Mouse (Mus musculus) right cerebral cortex, adult 18-20 months (tissue): ENCODE data around the gene Slc16a4.
A peak's percentile ranks its signal among the peaks of the same experiment; 100 is the strongest.

Experiments
- DNase-seq: peaks from one replicate; pipeline ENCODE4 v3.0.0; 2022; ENCODE audit warnings: mixed read lengths

Slc16a4 gene

DNA sequence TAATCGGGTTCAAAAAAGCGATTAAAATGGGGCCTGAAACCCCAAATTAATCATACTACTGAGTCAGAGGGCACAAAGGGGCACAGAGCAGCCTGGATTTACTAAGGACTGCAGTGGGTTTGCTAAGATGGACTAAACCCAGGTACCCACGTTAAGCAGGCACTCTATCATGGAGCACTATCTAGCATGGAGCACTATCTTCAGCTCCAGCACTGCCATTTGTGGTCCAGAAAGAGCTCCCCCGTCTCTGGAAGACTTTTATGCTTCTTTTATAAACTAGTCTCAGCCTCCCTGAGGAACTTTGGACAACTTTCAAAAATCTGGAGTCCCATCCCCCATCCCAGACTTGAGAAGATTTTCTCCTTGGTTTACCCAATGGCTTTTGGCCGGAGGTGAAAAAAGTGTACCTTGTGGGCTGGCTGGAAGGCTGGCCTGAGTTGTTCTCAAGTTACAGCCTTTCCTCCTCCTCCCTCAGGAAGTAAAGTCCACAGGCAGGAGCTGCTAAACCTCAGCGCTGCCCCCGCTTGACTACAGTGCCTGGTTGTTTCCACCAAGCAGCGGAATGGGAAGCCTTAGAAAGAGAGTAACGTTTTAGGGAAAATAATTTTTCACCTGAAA, at the start of gene Slc16a4:
Gene Slc16a4, plus strand, starts transcription at position 467 of the 618 bp plus-strand sequence.
- no peak for DNase-seq

DNA sequence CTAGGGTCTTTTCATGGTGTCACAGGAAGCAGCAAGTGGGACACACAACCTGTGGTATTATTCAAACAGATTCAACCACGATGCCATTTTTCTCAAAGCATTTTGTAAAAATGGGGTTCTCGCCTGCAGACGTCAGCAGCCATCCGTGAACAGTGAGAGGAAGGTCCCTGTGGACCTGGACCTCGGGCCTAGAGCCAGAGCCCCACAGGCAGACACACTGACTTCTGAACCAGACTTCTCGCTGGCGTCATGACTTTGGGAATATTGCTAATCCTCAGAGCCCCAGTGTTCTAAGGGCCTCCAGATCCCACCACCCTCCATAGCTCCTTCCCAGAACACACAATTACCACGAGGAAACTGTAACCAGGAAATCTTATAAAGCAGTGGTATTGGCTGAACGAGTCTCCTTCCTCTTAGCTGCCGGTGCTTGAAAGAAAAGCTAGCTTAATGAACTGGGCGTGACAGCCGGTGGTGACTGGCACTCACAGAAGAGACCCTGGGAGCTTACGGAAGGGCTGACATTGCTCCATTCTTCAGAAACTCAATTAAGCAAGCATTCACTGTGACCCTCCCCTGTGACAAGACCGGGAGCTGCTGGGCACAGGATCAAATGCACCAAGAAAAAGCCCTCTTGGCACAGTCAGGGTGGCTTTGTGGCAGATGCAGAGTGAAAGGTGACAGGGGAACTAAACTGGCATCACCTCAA, 49.5 kb upstream of the Slc16a4 start:
- DNase-seq = no peak

DNA sequence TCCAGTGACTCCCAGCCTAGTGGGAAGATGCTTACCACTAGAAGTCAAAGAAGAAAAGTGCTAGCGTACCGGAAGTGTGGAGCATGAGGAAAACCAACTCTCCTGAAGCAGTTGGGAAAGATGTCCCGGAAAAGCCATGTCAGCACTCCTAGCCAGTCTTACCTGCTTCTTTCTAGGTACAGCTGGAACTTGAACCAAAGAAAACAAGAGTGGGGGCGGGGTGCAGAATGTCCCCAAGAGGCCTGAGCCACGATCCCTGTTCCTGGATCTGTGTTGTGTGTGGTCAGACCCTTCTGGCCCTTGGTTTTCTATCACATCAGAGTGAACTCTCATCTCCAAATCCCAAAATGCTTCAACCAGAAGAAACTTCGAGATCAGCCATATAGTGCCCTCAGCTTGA, 44.2 kb upstream of the Slc16a4 start:
- DNase-seq = no peak

GRCm38 (mm10) chr3:107249042-107249441, 42.0 kb upstream of the Slc16a4 start:
- DNase-seq = no peak

DNA sequence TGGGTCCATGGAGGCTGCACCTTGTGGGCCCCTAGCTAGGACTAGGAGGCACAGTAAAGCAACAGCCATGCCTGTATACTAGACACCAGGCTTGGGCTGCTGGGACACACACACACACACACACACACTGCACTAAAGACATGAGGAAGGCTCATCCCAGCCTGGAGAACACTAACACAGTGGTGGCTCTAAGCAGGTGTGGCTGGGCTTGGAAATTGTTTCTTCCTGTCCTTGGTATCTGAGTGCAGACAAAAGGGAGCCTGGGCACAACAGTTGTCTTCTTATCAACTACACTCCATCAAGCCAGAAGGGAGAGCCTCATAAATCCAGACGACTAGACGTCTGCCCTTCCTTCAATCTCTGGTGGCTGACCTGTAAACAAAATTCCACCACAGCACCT, 40.7 kb upstream of the Slc16a4 start:
- no peak for DNase-seq

DNA sequence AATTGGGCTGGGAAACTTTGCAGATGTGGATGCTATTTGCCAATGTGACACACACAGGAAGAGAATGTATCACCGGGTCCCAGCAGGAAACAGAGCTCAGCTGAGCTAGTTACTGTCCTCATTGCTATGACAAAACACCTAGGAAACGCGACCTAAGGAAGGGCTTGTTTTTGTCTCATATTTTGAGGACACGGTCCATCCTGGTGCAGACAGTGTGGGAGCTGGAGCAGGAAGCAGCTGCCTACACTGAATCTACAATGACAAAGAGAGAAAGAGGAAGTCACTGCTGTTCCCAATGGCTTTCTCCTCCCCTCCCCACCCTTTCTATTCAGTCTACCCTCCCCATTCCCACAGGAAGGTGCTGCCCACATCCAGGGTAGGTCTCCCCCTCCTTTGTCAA, 39.0 kb upstream of the Slc16a4 start:
- no peak for DNase-seq

DNA sequence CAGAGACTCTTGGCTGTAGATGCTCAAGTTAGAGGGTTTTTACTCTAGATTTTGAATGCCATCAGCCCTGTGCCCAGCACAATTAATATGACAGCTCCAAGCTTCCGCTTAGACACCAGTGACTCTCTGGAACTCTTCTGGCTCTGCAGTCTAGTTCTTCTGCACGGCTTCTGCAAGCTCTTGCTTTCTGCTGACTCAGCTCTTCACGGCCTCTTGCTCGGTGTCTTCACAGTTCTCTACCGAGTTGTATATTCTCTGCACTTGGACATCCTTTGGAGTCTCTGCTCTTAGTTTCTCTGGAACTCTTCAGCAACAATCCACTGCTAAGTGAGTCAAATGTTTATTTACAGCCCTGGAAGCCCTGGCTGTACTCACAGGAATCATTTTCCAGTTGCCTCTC, 37.1 kb upstream of the Slc16a4 start:
- no peak for DNase-seq

DNA sequence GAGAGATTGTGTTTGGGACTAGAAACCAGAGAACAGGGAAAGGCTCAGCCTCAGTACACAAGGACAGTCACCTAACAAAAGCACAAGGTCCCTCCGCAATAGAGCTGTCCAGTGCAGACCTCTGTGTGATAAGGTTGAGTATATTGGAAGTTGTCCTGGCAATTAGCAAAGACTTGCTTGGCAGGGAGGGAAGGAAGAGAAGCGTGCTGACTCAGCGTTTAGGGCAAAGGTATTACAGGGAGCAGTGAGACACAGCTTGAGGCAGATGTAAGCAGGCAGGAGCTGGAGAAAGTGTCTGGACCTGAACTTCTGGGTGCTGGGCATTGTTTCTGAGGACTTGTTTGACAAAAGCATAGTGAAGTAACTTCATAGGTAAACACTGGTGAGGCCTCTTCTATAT, 35.0 kb upstream of the Slc16a4 start:
- no peak for DNase-seq

- DNase-seq = no peak
Observed at GRCm38 (mm10) chr3:107256724-107257123, 34.3 kb upstream of the Slc16a4 start.

DNA sequence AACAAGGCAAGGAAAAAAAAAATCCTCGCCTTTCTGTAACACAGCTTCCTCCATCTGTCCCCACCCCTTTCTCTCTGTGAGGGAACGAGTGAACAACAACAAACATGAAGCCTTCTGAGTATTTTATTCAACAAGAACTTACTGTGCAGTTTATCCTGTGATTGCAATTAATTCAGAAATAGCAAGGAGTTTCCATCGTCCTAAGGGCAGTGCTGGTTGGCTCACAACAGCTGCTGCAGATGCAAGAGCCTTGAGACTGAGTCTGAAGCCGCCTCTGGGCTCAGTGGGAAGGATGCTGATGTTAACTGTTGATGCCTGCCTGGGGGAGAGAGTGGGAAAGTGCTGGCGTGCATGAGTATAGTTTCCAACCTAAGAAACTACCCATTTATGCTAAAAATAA, 33.1 kb upstream of the Slc16a4 start:
- DNase-seq = no peak

DNA sequence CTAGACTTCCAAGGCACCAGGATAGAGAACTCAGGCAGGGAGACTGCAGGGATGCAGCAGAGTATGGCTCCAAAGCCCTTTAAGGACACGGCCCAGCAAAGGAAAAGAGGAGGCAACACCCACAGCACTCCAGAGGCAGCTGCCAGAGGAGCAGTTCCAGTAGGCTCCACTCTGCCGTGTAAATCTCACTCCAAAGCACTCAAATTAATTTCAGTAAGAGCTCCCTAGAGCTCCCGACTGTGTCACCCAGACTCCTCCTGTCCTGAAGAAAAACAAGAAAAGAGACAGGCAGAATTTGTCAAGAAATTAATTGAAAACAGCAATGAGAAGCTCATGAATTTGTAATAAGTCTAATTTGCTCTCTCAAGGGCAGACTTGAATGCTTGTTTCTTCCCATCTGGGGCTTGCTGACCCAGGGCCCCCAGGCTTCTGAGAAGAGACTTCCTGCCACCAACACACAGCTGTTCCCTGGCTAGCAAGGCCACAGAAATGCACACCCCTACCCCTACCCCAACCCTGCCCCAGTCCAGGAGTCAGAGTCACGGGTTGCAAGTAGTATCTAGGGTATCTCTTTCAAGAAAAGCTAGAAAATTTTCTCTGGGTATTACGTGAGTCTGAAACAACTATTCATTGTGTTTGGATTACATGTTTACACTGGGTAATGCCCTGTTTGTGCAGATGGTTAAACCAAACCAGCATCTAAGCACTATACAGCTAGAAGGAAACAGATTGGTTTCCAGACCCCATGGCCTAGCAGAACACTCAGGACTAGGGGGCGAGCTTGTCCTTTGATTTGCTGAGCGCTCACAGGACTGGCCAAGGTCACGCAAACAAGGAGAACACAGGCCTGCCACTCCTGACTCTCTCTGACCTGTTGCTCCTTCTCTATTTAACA, 29.8 kb upstream of the Slc16a4 start:
- DNase-seq = peak; percentile 43

GRCm38 (mm10) chr3:107261851-107262165, 29.2 kb upstream of the Slc16a4 start:
- DNase-seq = peak; percentile 18

- no peak for DNase-seq
Observed at GRCm38 (mm10) chr3:107266814-107267345, 24.1 kb upstream of the Slc16a4 start.

DNA sequence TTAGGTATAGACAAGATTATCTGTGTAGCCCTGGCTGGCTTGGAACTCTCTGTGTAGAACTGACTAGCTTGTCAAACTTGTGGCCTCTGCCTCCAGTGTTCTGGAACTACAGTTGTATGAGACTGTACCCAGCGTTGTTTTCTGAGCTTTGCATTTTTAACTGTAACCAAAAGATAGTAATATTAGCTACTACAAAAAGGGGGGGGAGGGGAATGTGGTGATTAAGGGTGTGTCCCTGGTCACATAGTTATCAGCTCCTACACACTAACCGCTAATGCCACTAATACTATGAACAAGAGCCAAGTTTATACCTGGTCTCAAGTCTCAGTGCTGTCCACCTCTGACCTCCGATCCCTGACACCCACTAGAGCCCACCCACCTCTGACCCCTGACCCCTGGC, 18.6 kb upstream of the Slc16a4 start:
- no peak for DNase-seq

GRCm38 (mm10) chr3:107273820-107274219, 17.2 kb upstream of the Slc16a4 start:
- DNase-seq = peak; percentile 76

DNA sequence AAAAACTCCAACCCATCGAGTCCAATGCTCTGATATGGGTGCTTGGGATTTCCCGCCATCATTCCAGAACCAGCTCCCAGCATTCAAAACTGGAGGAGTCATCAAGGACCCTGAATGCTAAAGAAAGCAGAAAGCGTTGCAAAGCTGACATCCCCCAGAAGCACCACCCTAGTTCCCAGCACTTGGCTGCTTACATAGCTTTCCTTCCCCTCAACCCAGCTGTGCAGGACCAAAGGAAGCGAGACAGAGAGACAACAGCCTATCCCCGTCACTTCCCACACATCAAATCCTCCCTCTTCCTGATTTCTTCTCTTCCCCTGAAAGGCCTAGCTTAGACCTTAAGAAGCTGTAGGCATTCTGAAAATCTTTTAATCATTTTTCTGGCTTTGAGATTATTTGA, 15.7 kb upstream of the Slc16a4 start:
- no peak for DNase-seq

- no peak for DNase-seq
Observed at GRCm38 (mm10) chr3:107275996-107276395, 15.0 kb upstream of the Slc16a4 start.

- DNase-seq = no peak
Observed at GRCm38 (mm10) chr3:107276626-107277025, 14.4 kb upstream of the Slc16a4 start.

- peak; percentile 93 for DNase-seq
Observed at GRCm38 (mm10) chr3:107278479-107279269, 12.4 kb upstream of the Slc16a4 start, which contains the start of gene Lamtor5. Gene Lamtor5 (plus strand): TSS chr3:107278858.

DNA sequence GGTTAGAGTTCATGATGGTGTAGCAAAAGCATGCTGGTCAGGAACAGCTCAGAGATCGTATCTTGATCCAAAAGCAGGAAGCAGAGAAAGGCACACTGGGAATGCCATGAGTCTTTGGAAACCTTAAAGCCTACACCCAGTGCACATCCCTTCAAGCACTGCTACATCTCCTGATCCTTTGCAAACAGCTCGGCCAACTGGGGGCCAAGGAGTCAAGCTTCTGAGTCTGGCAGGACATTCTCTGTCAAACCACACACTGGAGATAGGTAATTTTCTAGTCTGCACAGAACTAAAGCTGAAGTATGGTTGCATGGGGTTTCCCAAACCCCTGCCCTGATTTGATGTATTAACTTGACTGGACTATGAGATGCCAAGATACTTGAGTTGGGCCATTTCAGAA, 4.9 kb upstream of the Slc16a4 start:
- no peak for DNase-seq

- no peak for DNase-seq
Observed at GRCm38 (mm10) chr3:107287346-107287745, 3.7 kb upstream of the Slc16a4 start.

GRCm38 (mm10) chr3:107295672-107296360, 4.8 kb downstream of the Slc16a4 start:
- no peak for DNase-seq
